Mouse (Mus musculus): ENCODE data around the gene Mrtfb. TPM values are rescaled to one million over a fixed set of nuclear protein-coding genes. Genes with fewer than 3 reads are reported as not detected.

Gene Mrtfb
- polyA plus RNA-seq, 1 experiment from 2014 or later = 13.6 TPM

- 68% methylated on average over 3 of the region's 3 CpGs for WGBS
- ATAC-seq = peak; percentile 54; the same call in 1 of the 2 replicates
- Histone ChIP-seq H3K4me2 (ENCODE audit: low read length) (no peak overlapping the region), H3K9me3 (replicated peaks; ENCODE audit: control insufficient read depth, low read length) (no peaks in the 10 kb centered on the region), H3K27ac (ENCODE audit: low read depth, low read length) (no peak overlapping the region), H3K27me3 (replicated peaks; ENCODE audit: control insufficient read depth, insufficient read depth, low read length) (no peaks in the 10 kb centered on the region; the same call in 1 of the 2 replicates), H3K36me3 (ENCODE audit: control insufficient read depth, insufficient read depth, low read length) (no peaks in the 10 kb centered on the region), H3K9ac (ENCODE audit: low read length) (no peak overlapping the region), H3K4me3 (ENCODE audit: low read depth, low read length) (no peak overlapping the region), H3K4me1 (ENCODE audit: control insufficient read depth, insufficient read depth, low read length) (no peaks in the 10 kb centered on the region)
- DNase-seq (ENCODE audit: low spot score) = peak; percentile 66
Measured at GRCm38 (mm10) chr16:13460777-13461408, 204.6 kb downstream of the Mrtfb start.

DNA sequence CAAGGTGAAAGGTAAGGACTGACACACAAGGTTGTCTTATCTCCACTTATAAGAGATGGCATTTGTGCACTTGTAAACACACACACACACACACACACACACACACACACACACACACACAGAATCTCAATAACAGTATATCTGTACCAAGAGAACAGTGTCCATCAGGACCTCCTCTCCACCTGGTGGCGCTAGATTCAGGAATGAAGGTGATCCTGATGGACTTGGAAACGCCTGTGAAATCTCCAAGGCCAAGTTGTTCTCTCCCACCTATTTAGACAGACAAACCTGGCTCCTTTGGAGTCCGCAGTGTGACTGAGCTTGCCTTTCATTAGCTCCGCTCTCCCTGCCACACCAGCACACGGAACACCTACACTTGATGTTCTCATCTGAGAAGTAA lies 208.4 kb downstream of the Mrtfb start:
- ATAC-seq (no peak), DNase-seq (ENCODE audit: low spot score) (no peak)
- H3K4me2 ChIP-seq (ENCODE audit: low read length) = no peak overlapping the region
- no peaks in the 10 kb centered on the region for H3K36me3 ChIP-seq (ENCODE audit: control insufficient read depth, insufficient read depth, low read length)
- H3K9ac ChIP-seq (ENCODE audit: low read length) = no peak overlapping the region
- no peaks in the 10 kb centered on the region for H3K9me3 ChIP-seq (replicated peaks; ENCODE audit: control insufficient read depth, low read length)
- no peak overlapping the region for H3K4me3 ChIP-seq (ENCODE audit: low read depth, low read length)
- H3K4me1 ChIP-seq (ENCODE audit: control insufficient read depth, insufficient read depth, low read length) = no peaks in the 10 kb centered on the region
- no peaks in the 10 kb centered on the region for H3K27me3 ChIP-seq (replicated peaks; ENCODE audit: control insufficient read depth, insufficient read depth, low read length)
- WGBS = 87% methylated on average over 5 of the region's 5 CpGs
- no peak overlapping the region for H3K27ac ChIP-seq (ENCODE audit: low read depth, low read length)

MicroRNA genes within 50 kb of the gene (microRNA counts, 519-probe panel; counts per million panel counts)
- 4,755 counts per million, percentile 69 among the panel's probes with 10 or more counts for microRNA mmu-miR-193b

Small RNA genes within 50 kb of the gene (microRNA-seq; reads per million reads assigned to microRNA genes)
- gene Mir193b = 20.3 reads per million, percentile 38 among the genes with 10 or more reads in this experiment
- gene Mir365-1 = not detected

Other genes starting within 250 kb of the Mrtfb start
- gene Ercc4, start 146.8 kb upstream of the Mrtfb start, polyA plus RNA-seq (2014; fragmentation: Nextera tagmentation; extraction: Ambion mirVana) = 9.9 and 13.3 TPM in 2 replicates

All from forebrain, embryonic 14.5 days (tissue).